Mouse (Mus musculus) midbrain, postnatal 0 days (tissue): ENCODE data around the gene Ptgs1. TPM values are rescaled to one million over a fixed set of nuclear protein-coding genes. Genes with fewer than 3 reads are reported as not detected.
"Not testable (repeated sequence)": the region's sequence is repeated elsewhere in the genome, so short reads cannot be mapped to it uniquely, and the experiment has no call there.

Experiments used
- ATAC-seq: fragments of 200-750 bp; cut with Nextera tagmentation; 2 replicates; pipeline ENCODE4 v1.8.0; 2017; ENCODE audit warnings: moderate number of reproducible peaks, mild to moderate bottlenecking, moderate TSS enrichment, moderate library complexity; ENCODE audit not compliant: low FRiP score
- DNase-seq: peaks from one replicate; pipeline ENCODE4 v3.0.0-alpha.2; 2015; ENCODE audit warnings: low spot score
- H3K27ac ChIP-seq: fragments of 300-500 bp; sonication (generic); 2 replicates; pipeline ENCODE4 v1.5.1; 2014; ENCODE audit warnings: low read depth, mild to moderate bottlenecking, low read length, mixed read lengths
- H3K27me3 ChIP-seq: fragments of 300-500 bp; sonication (generic); 2 replicates; pipeline ENCODE4 v1.6.1; 2014; ENCODE audit warnings: low read length, control low read depth, mixed read lengths; ENCODE audit not compliant: insufficient read depth
- H3K36me3 ChIP-seq: fragments of 300-500 bp; sonication (generic); 2 replicates; pipeline ENCODE4 v1.6.1; 2014; ENCODE audit warnings: low read length, control low read depth, mixed read lengths; ENCODE audit not compliant: insufficient read depth
- H3K4me1 ChIP-seq: fragments of 300-500 bp; sonication (generic); 2 replicates; pipeline ENCODE4 v1.6.1; 2014; ENCODE audit warnings: mild to moderate bottlenecking, control low read depth, antibody characterized with exemption, low read length, mixed read lengths; ENCODE audit not compliant: insufficient read depth
- H3K4me2 ChIP-seq: fragments of 300-500 bp; sonication (generic); 2 replicates; pipeline ENCODE4 v1.6.1; 2014; ENCODE audit warnings: low read depth, mild to moderate bottlenecking, low read length, mixed read lengths; ENCODE audit not compliant: poor library complexity, severe bottlenecking
- H3K4me3 ChIP-seq: fragments of 300-500 bp; sonication (generic); 2 replicates; pipeline ENCODE4 v1.5.1; 2014; ENCODE audit warnings: low read depth, mild to moderate bottlenecking, low read length, moderate library complexity
- H3K9ac ChIP-seq: fragments of 300-500 bp; sonication (generic); replicated peaks from 2 replicates; pipeline ENCODE4 v1.6.1; 2014; ENCODE audit warnings: mild to moderate bottlenecking, low read length, moderate library complexity, mixed read lengths; ENCODE audit not compliant: poor library complexity, severe bottlenecking
- H3K9me3 ChIP-seq: fragments of 300-500 bp; sonication (generic); 2 replicates; pipeline ENCODE4 v1.6.1; 2016; ENCODE audit warnings: low read length, control low read depth
- CTCF ChIP-seq: IDR thresholded peaks from 2 replicates; pipeline ENCODE4 v1.5.1; 2016; ENCODE audit warnings: antibody characterized with exemption, mild to moderate bottlenecking
- WGBS: fragments of 180-500 bp; shearing (Covaris S2); extraction: QIAGEN DNeasy Blood & Tissue Kit; methylation state at CpG from one replicate; pipeline ENCODE4 v1.1.7; 2014; 5-methylcytosine and 5-hydroxymethylcytosine counted together
- polyA plus RNA-seq: library from polyadenylated mRNA; unstranded; fragments of >200 nt; fragmentation: Nextera tagmentation; extraction: Ambion mirVana; gene quantifications from 2 replicates; pipeline ENCODE4 v1.2.1, GENCODE M21; 2015
- total RNA-seq: library from RNA; depleted of rRNA; stranded (reverse); fragments of >200 nt; gene quantifications from 2 replicates; pipeline ENCODE4 v1.2.3, GENCODE M21; 2014; rRNA removed

Gene Ptgs1
- 10.5 and 11.4 TPM in 2 replicates for total RNA-seq
- polyA plus RNA-seq = 6.6 and 8.0 TPM in 2 replicates

DNA sequence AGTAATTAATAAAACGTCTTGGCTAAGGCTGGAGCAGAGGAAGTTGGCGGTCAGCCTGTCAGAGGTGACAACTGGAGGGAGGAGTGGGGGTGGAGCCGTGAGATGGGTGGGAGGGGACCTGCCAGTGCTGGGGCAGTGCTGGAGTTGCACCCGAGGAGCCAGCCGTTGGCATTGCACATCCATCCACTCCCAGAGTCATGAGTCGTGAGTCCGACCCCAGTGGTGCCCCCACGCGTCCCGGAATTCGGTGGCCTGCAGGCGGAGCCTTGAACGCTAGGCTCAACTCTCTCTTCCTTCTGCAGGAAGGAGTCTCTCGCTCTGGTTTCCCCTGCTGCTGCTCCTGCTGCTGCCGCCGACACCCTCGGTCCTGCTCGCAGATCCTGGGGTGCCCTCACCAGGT lies at the start of gene Ptgs1:
Gene Ptgs1, plus strand, starts transcription at position 61 of the 400 bp plus-strand sequence.
- Histone ChIP-seq H3K36me3 (no peaks in the 10 kb centered on the region), H3K4me2 (peak within 1 kb of the TSS; percentile 55), H3K4me1 (0 out of 2 replicates have a peak, but pooled peaks cover 3% of the 10 kb centered on the region), H3K27me3 (peaks cover 3% of the 10 kb centered on the region; the same call in 1 of the 2 replicates), H3K9ac (peak within 1 kb of the TSS; percentile 29; the same call in 1 of the 2 replicates), H3K9me3 (no peaks in the 10 kb centered on the region), H3K4me3 (peak within 1 kb of the TSS; percentile 30), H3K27ac (no peak within 1 kb of the TSS)
- under 1% methylated on average over 18 of the region's 18 CpGs for WGBS
- no peak for DNase-seq
- peak; percentile 43 for TF ChIP-seq CTCF
- ATAC-seq = no peak; the same call in 1 of the 2 replicates

DNA sequence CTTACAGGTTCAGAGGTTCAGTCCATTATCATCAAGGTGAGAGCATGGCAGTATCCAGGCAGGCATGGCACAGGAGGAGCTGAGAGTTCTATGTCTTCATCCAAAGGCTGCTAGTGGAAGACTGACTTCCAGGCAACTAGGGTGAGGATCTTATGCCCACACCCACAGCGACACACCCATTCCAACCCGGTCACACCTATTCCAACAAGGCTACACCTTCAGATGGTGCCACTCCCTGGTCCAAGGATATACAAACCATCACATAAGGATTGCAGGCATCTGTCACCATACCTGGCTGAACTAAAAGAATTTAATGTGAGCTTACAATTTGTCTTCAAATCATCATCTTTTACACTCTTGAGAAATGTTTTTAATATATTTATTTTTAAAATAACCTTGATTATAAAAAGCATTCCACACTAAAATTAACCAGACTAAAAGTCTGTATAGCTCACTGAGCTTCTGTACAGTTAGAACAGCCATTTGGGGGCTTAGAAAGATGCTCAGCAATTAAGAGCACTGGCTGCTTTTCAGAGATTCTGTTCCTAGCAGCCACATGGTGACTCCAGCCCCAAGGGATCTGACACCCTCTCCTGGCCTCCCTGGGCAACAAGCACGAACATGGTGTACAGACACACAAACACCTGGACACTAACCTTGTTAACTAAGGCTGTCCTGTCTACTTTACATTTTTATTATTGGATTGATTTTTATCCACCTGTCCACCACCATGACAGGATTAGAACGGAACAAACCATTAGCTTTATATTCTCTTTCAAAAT lies 48.4 kb upstream of the Ptgs1 start:
- H3K9ac ChIP-seq, H3K9me3 ChIP-seq, DNase-seq, H3K27ac ChIP-seq, H3K4me3 ChIP-seq, H3K4me2 ChIP-seq, H3K27me3 ChIP-seq, ATAC-seq, H3K4me1 ChIP-seq: not testable (repeated sequence)
- H3K36me3 ChIP-seq = peaks cover 15% of the 10 kb centered on the region; the same call in 1 of the 2 replicates
- WGBS = 83% methylated on average over 4 of the region's 4 CpGs

DNA sequence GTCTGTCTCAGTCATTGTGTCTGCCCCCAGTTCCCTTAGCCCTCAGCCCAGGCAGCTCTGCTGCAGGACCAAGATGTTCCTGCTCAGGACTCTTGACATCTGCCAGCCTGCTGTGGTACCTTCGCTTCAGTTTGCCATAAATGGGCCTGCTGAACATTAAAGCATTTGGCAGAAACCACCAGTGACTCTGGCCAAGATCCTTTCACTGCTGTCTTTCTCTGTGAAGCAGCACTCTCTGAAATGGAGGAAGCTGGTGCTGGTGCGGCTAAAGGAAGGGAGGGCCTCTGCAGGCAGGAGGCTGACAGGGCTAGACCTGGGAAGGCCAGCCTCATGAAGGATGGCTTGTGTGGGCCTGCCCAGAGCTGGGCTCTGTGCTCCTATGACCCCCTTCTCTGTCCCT lies 46.9 kb upstream of the Ptgs1 start:
- ATAC-seq (no peak), DNase-seq (peak; percentile 63)
- H3K4me2 ChIP-seq = no peak overlapping the region
- no peaks in the 10 kb centered on the region for H3K4me1 ChIP-seq
- H3K27me3 ChIP-seq = no peaks in the 10 kb centered on the region
- H3K27ac ChIP-seq = no peak overlapping the region
- 0 out of 2 replicates have a peak overlapping the region, but pooled peaks have one; percentile 8 for H3K9ac ChIP-seq
- WGBS = 81% methylated on average over 2 of the region's 2 CpGs
- H3K9me3 ChIP-seq = no peaks in the 10 kb centered on the region
- H3K4me3 ChIP-seq = no peak overlapping the region
- TF ChIP-seq CTCF = no peak
- peaks cover 6% of the 10 kb centered on the region; the same call in 1 of the 2 replicates for H3K36me3 ChIP-seq

DNA sequence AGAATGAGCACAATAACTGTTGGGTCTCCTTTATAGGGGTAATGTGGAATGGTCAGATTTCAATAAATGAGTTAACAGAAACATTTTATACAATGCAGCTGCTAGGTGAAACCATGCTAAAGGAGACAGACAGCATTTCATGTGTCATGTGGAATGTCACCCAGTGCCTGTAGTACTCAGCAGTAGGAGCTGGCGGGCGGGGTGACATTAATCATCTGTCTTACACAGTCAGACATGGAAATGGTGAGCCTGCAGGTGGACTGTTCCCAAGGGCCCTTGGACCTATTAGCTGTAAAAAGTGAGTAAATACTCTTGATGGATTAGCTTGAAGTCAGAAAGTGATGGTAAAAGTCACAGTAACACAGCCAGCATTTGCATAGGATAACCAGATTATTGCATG lies 46.0 kb upstream of the Ptgs1 start:
- no peaks in the 10 kb centered on the region for H3K9me3 ChIP-seq
- no peak overlapping the region for H3K4me3 ChIP-seq
- no peaks in the 10 kb centered on the region for H3K27me3 ChIP-seq
- no peak overlapping the region for H3K27ac ChIP-seq
- no peak overlapping the region for H3K9ac ChIP-seq
- 94% methylated on average over 2 of the region's 2 CpGs for WGBS
- H3K4me1 ChIP-seq = no peaks in the 10 kb centered on the region
- DNase-seq = no peak
- no peak for TF ChIP-seq CTCF
- ATAC-seq = no peak
- H3K4me2 ChIP-seq = no peak overlapping the region
- no peaks in the 10 kb centered on the region for H3K36me3 ChIP-seq

DNA sequence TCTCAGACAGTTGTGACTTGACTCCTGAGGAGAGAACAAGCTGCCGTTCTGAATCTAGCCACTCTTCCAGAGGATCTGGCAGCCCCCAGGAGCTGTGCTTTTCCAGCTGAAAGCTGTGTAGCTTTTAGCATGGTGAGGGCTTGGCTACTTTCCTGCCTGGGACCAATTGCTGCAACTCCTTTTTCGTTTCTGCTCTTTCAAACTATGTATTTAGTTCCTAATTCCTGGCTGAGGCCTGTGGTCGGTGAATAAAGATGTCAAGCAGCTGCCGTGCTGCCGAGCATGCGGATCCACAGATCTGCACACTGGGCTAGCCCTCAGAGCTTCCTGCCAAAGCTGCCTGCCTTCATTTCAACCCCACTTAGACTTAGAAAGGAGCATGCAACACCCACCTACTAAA lies 45.4 kb upstream of the Ptgs1 start:
- H3K9ac ChIP-seq = no peak overlapping the region
- H3K9me3 ChIP-seq = no peaks in the 10 kb centered on the region
- H3K36me3 ChIP-seq = no peaks in the 10 kb centered on the region
- ATAC-seq (no peak), DNase-seq (peak; percentile 63)
- H3K4me1 ChIP-seq = no peaks in the 10 kb centered on the region
- H3K4me3 ChIP-seq = no peak overlapping the region
- no peaks in the 10 kb centered on the region for H3K27me3 ChIP-seq
- 54% methylated on average over 6 of the region's 6 CpGs for WGBS
- TF ChIP-seq CTCF = no peak
- H3K4me2 ChIP-seq = no peak overlapping the region
- no peak overlapping the region for H3K27ac ChIP-seq

DNA sequence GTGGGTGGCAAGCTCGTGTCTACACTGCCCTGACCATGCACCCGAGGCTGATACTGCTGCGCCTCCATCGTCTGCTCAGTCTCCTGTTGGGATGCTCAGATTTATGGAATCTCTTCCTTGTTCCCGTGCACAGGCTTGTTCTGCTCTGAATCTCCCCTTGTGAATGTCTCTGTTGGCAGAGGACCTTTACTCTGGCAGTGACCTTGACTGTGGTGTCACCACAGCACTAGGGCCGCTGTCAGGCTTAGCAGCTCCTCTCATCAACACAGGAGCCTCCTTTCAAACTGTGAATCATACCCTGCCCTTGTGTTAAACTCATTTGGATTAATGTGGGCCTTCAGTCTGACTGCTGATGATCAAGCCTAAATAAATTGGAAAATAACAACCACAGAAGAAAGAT lies 41.0 kb upstream of the Ptgs1 start:
- not testable (repeated sequence) for H3K4me1 ChIP-seq, H3K4me3 ChIP-seq, DNase-seq, H3K9ac ChIP-seq, H3K27ac ChIP-seq, H3K36me3 ChIP-seq, ATAC-seq, H3K4me2 ChIP-seq, H3K27me3 ChIP-seq, H3K9me3 ChIP-seq
- 89% methylated on average over 6 of the region's 6 CpGs for WGBS
